Mouse (Mus musculus) liver, adult 2 months (tissue): ENCODE results near the gene Grtp1.

ENCODE experiments used
- CTCF ChIP-seq: fragments of 200-500 bp; IDR thresholded peaks from 2 replicates; pipeline ENCODE4 v1.5.1; 2011; ENCODE audit warnings: low read depth, low read length, control low read depth
- POLR2A ChIP-seq: fragments of 200-500 bp; IDR thresholded peaks from 2 replicates; pipeline ENCODE4 v1.6.1; 2011; ENCODE audit warnings: low read length, control low read depth; ENCODE audit not compliant: insufficient read depth; ENCODE audit errors: extremely low read depth

GRCm38 (mm10) chr8:13209770-13210169, 9.3 kb upstream of the Grtp1 start:
- no peak for TF ChIP-seq POLR2A
- TF ChIP-seq CTCF, result no peak
